Mouse (Mus musculus) limb, embryonic 10.5 days (tissue): ENCODE measurements around the gene Gm15557. TPM values are rescaled to one million over a fixed set of nuclear protein-coding genes. Genes with fewer than 3 reads are reported as not detected.
"Not testable (repeated sequence)": the region's sequence is repeated elsewhere in the genome, so short reads cannot be mapped to it uniquely, and the experiment has no call there.

Experiments used
- DNase-seq: peaks from one replicate; pipeline ENCODE4 v3.0.0-alpha.2; 2017; ENCODE audit warnings: low spot score
- H3K27ac ChIP-seq: fragments of 300-500 bp; sonication (generic); 2 replicates; pipeline ENCODE4 v1.5.1; 2016; ENCODE audit warnings: mild to moderate bottlenecking
- H3K27me3 ChIP-seq: fragments of 300-500 bp; sonication (generic); 2 replicates; pipeline ENCODE4 v1.6.1; 2016; ENCODE audit warnings: low read depth, mild to moderate bottlenecking; ENCODE audit not compliant: poor library complexity, severe bottlenecking
- H3K36me3 ChIP-seq: fragments of 300-500 bp; sonication (generic); 2 replicates; pipeline ENCODE4 v1.6.1; 2016; ENCODE audit warnings: mild to moderate bottlenecking, moderate library complexity
- H3K4me1 ChIP-seq: fragments of 300-500 bp; sonication (generic); 2 replicates; pipeline ENCODE4 v1.6.1; 2016
- H3K4me3 ChIP-seq: fragments of 300-500 bp; sonication (generic); 2 replicates; pipeline ENCODE4 v1.5.1; 2016; ENCODE audit warnings: mild to moderate bottlenecking, moderate library complexity
- H3K9me3 ChIP-seq: fragments of 300-500 bp; sonication (generic); replicated peaks from 2 replicates; pipeline ENCODE4 v1.6.1; 2016; ENCODE audit warnings: mild to moderate bottlenecking
- WGBS: fragments of 180-500 bp; shearing (Covaris S2); methylation state at CpG from one replicate; pipeline ENCODE4 v1.1.7; 2016; 5-methylcytosine and 5-hydroxymethylcytosine counted together
- polyA plus RNA-seq: library from polyadenylated mRNA; unstranded; fragments of >200 nt; fragmentation: Nextera tagmentation; extraction: Ambion mirVana; gene quantifications from 2 replicates; pipeline ENCODE4 v1.2.1, GENCODE M21; 2016

Gene Gm15557
- polyA plus RNA-seq, result 0.13 and 0.18 TPM in 2 replicates

DNA sequence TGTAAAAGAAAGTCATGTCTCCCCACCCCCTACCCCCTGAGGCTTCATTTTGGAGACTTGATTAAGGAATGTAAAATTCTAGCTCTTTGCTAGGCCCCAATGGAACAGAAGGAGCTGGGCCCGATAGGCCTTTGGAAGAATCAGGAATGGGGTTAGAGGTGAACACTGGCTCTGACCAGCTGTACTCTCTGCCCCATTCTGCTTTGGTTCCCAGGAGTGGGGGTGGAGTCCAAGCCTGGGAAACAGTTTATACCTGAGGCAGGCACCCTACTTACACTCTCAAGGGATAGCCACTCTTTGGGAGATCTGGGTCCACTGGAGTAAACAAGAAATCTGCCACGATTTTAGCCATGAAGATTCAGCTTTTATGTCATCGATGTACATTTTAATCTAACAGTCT, at the start of gene Gm15557:
Gene Gm15557, plus strand, starts transcription at position 48 of the 400 bp plus-strand sequence.
- Histone ChIP-seq H3K27me3 (0 out of 2 replicates have a peak, but pooled peaks cover 6% of the 10 kb centered on the region), H3K4me3 (no peak within 1 kb of the TSS), H3K4me1 (peaks cover 48% of the 10 kb centered on the region), H3K36me3 (peaks cover 4% of the 10 kb centered on the region; the same call in 1 of the 2 replicates), H3K9me3 (no peaks in the 10 kb centered on the region), H3K27ac (peak within 1 kb of the TSS; percentile 47)
- 85% methylated on average over 3 of the region's 3 CpGs for WGBS
- DNase-seq, result no peak

DNA sequence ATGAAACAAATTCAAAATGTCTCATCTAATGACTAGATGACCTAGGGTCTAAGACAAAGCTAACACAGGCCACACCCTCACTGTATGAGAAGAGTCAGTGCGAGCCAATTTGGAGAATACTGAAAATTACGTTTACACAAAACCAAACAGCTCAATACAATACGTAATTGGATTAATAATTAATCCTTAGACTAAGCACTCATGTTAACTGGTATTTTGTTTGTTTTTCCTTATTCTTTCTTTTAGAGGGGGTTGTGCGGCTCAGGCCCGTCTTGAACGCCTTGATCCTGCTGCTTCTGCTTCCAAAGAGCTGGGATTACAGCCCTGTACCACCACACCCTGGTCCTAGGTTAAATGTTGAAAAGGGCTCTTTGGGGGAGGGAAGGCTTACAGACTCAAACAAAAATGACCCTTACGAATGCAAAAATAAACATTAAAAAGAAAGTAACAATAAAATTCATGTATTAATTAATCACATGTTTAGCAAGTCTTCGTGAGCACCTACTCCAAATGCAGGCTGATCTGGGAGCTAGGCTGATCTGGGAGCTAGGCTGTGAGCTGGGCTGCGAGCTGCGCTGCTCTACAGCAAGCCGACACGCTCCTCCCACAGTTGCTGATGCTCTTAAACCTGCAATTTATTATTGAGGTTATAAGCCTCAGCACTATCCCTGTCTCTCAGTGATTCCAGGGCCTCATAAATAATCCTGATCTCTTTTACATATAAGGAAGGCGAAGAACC, 46.1 kb upstream of the Gm15557 start:
- Histone ChIP-seq H3K9me3 (no peaks in the 10 kb centered on the region), H3K4me3 (no peak overlapping the region), H3K27me3 (no peaks in the 10 kb centered on the region), H3K4me1 (no peaks in the 10 kb centered on the region), H3K27ac (no peak overlapping the region), H3K36me3 (peaks cover 79% of the 10 kb centered on the region)
- no peak for DNase-seq
- 94% methylated on average over 13 of the region's 13 CpGs for WGBS

DNA sequence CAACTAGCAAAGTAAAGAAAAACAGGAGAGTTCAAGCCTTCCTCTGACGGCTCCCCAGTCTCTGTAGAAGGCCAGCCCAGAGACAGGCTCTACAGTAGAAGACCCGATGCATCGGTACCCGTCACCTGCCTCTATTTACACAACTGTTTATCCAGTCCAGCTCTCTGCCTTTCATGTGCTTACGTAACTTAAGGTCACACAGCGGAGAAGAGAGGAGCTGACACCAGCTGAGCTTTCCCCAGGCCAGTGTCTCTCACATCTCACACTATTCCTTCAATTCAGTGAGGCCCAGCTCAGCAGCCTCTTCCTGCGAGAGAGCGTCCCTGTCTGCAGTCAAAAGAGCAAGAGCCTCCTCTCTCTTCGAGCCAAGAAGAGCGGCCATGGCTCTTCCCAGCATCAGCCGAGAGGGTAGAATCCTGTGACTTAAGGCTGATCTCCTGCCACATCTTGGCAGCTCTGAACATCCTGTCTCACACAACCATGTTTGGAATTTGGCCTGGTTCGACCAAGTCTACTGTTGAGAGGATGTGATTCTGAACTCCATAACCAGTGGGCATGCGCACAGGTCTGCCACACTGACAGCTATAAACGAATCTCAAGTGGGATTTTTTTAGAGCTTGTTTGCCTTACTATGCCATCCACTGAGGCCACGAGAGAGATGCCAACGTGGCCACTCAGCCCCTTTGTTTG, 45.3 kb upstream of the Gm15557 start:
- Histone ChIP-seq H3K9me3 (no peaks in the 10 kb centered on the region), H3K4me3 (no peak overlapping the region), H3K36me3 (peaks cover 81% of the 10 kb centered on the region), H3K27ac (no peak overlapping the region), H3K27me3 (no peaks in the 10 kb centered on the region), H3K4me1 (no peaks in the 10 kb centered on the region)
- DNase-seq, result no peak
- WGBS, result 89% methylated on average over 16 of the region's 16 CpGs

DNA sequence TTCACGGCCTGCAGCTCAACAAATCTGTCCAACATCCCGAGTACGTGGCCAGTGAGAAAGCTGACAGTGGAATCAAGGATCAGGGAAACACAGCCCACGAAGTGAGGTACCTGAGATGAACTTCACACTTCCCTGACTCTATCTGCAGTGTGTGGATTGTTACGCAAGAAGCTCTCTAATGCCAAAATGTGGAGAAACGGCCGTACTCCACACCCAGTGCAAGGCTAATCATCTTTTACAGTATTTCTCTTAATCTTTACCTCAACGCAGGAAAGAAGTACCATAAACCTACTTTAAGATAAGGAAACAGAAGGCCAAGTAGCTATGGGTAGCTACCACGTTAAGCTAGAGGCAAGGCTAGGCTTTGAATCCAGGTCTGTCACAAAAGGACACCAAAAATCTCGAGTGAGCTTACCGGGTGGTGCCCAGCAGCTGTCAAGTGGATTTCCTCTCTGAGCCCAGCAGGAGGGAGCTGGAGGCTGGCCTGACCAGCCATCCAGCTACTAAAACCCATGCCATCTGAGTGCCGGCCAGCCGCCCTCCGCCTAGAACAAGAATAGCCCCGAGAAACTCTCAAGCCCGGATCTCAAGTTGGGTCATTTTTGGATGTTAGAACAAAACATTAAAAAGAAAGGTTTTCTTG, 37.4 kb upstream of the Gm15557 start:
- H3K9me3 ChIP-seq, result no peaks in the 10 kb centered on the region
- no peak overlapping the region for H3K27ac ChIP-seq
- WGBS, result 84% methylated on average over 16 of the region's 16 CpGs
- H3K4me3 ChIP-seq, result no peak overlapping the region
- no peaks in the 10 kb centered on the region for H3K27me3 ChIP-seq
- peaks cover 6% of the 10 kb centered on the region; the same call in 1 of the 2 replicates for H3K4me1 ChIP-seq
- no peak for DNase-seq
- H3K36me3 ChIP-seq, result peaks cover 76% of the 10 kb centered on the region

DNA sequence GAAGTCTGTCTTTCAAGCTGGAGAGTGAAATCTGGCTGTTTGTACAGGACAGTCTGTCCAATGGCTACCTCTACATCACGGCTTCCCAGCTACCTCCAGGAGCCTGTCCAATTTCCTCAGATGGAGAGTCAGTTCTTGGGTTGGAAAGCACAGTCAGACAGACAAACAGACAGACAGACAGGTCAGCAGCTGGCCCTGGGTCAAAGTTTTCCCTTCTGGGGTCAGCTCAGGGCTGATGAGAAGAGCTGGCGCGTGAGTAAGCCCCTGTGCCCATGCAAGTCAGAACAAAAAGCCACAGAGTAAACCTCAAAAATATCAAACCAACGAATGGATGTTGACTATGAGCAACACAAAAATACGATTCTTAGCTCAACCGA, 36.9 kb upstream of the Gm15557 start:
- DNase-seq, result no peak
- Histone ChIP-seq H3K27me3 (no peaks in the 10 kb centered on the region), H3K36me3 (peaks cover 76% of the 10 kb centered on the region), H3K27ac (no peak overlapping the region), H3K4me1 (peaks cover 6% of the 10 kb centered on the region; the same call in 1 of the 2 replicates), H3K4me3 (no peak overlapping the region), H3K9me3 (no peaks in the 10 kb centered on the region)
- 95% methylated on average over 6 of the region's 6 CpGs for WGBS

DNA sequence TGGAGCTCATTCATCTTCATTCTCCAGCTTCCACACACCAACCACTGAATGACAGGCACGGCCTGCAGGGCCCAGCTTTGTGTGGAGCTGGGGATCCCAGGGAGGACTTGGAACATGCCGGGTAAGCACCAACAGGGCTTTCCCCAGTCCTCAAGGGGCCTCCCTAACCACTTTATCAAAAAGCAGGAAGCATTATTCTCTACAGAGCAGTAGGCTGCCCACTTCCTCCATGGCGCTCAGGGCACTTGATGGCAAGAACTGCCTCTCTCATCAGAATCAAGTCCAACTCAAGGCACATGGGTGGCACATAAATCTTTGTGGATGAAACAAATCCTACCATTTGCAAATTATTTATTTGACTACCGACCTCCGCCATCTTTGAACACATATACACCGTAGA, 25.8 kb upstream of the Gm15557 start:
- 95% methylated on average over 6 of the region's 6 CpGs for WGBS
- no peak overlapping the region for H3K4me3 ChIP-seq
- H3K27ac ChIP-seq, result no peak overlapping the region
- H3K27me3 ChIP-seq, result no peaks in the 10 kb centered on the region
- no peaks in the 10 kb centered on the region for H3K9me3 ChIP-seq
- H3K36me3 ChIP-seq, result peaks cover 85% of the 10 kb centered on the region
- no peaks in the 10 kb centered on the region; the same call in 1 of the 2 replicates for H3K4me1 ChIP-seq
- DNase-seq, result no peak

DNA sequence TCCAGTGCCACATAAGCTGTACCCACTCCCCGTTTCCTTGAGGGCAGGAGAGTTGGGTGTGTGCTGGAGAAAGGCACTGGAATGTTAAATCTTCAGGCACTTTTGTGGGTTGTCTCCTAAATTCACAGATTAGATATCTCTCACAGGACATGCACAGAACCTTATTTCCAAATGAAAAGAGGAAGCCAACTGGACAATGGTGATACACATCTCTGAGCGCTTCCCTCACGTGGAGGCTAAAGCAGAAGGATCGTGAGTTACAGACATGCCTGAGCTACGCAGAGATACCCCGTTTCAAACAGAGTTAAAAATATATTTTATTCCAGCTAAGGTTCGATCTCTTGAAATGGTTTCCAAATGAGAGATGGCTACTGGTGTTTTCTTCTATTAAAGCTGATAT, 17.4 kb upstream of the Gm15557 start:
- no peaks in the 10 kb centered on the region for H3K9me3 ChIP-seq
- H3K36me3 ChIP-seq, result peaks cover 62% of the 10 kb centered on the region
- WGBS, result 97% methylated on average over 7 of the region's 7 CpGs
- no peak overlapping the region for H3K4me3 ChIP-seq
- DNase-seq, result no peak
- H3K27me3 ChIP-seq, result no peaks in the 10 kb centered on the region
- no peaks in the 10 kb centered on the region for H3K4me1 ChIP-seq
- no peak overlapping the region for H3K27ac ChIP-seq

DNA sequence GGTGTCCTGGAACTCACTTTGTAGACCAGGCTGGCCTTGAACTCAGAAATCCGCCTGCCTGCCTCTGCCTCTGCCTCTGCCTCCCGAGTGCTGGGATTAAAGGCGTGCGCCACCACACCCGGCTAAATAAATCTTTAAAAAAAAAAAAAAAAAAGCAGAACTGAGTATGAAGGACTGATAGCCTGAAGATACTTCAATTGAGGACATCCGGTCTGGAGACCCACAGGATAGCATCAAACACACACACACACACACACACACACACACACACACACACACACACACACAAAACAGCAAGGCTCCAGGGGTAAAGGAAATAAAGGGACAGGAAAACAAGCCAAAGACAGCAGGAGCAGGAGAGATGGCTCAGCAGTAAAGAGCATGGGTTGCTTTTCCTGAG, 15.3 kb upstream of the Gm15557 start:
- 98% methylated on average over 6 of the region's 6 CpGs for WGBS
- H3K9me3 ChIP-seq, H3K27ac ChIP-seq, H3K27me3 ChIP-seq, DNase-seq, H3K4me3 ChIP-seq: not testable (repeated sequence)
- H3K4me1 ChIP-seq, result peaks cover 16% of the 10 kb centered on the region
- peaks cover 46% of the 10 kb centered on the region for H3K36me3 ChIP-seq

DNA sequence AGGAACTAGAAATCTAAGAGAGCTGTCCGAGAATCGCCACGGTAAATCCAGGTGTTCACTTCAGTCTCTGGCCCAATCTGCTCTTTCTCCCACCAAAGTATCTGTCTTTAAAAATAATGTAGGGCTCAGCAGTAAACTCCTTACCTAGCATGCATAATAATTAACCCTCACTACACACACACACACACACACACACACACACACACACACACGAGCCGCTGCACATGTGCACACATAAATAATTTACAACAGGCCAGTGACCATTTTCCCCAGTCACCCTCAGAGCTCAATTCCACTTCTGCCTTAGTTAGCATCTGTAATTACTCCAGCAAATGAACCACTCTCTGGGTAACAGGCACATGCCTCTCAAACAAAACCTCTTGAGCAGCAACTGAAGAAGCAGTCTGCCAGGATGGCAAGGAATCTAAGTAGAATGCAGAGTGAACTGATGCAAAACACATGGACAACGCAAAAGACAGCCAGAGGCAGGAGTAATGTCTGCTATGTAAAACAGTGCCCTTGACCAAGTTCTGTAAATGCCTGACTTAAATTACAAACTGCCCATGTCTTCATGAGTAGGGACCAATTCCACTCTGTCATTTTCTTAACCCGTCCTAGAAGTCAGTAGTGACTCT, 11.7 kb upstream of the Gm15557 start:
- Histone ChIP-seq H3K27me3 (no peaks in the 10 kb centered on the region), H3K36me3 (peaks cover 21% of the 10 kb centered on the region), H3K4me1 (peaks cover 24% of the 10 kb centered on the region), H3K4me3 (peak overlapping the region; percentile 78), H3K9me3 (no peaks in the 10 kb centered on the region), H3K27ac (peak overlapping the region; percentile 93)
- WGBS, result 71% methylated on average over 7 of the region's 7 CpGs
- DNase-seq, result no peak

DNA sequence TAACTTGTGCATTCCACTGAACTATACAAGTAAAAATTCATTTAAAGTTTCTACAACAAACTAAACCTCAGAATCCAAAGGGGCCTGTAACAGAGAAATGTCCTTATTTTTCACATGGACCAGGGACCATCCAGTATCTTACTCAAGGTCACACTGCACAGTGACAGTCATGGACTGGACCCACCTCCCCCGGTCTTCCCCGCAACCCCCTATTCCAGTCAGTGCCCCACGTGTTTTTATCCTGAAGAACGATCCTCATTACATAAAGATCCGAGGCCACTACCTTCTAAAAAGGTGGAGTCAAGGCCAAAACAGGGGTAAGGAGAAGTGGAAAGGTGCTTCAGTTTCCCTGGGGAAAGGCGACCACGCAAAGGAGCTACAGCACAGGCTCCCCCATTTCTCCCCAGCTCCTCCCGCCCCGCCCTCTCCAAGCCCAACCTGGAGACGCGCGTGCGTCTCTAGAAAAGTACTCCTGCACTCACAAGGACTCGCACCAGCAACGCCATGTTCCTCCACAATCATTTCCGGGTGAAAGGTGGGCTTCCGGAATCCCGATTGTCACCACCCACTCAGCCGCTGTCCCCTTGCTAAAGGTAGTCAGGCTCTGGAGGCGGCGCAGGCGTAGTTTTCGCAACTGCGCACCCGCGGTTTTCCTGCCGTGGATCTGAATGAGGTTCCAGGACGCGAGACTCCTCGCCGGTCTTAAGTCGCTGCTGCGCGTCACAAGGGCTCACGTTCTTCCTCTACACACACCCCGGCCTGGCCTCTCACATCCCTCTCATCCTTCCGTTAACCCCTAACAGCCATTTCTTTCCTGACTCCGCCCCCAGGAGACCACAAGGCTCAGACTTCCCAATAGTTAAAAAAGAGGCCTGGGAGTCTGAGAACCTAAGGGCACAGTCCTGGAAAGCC, 10.7 kb upstream of the Gm15557 start, which contains the start of gene Uqcc1:
Gene Uqcc1, minus strand, starts transcription at position 780 of the 912 bp plus-strand sequence.
- peak; percentile 92 for DNase-seq
- peak within 1 kb of the TSS; percentile 78 for H3K4me3 ChIP-seq
- peaks cover 24% of the 10 kb centered on the region for H3K4me1 ChIP-seq
- no peaks in the 10 kb centered on the region for H3K27me3 ChIP-seq
- H3K36me3 ChIP-seq, result peaks cover 12% of the 10 kb centered on the region
- peak within 1 kb of the TSS; percentile 93 for H3K27ac ChIP-seq
- H3K9me3 ChIP-seq, result no peaks in the 10 kb centered on the region
- 1% methylated on average over 38 of the region's 38 CpGs for WGBS

DNA sequence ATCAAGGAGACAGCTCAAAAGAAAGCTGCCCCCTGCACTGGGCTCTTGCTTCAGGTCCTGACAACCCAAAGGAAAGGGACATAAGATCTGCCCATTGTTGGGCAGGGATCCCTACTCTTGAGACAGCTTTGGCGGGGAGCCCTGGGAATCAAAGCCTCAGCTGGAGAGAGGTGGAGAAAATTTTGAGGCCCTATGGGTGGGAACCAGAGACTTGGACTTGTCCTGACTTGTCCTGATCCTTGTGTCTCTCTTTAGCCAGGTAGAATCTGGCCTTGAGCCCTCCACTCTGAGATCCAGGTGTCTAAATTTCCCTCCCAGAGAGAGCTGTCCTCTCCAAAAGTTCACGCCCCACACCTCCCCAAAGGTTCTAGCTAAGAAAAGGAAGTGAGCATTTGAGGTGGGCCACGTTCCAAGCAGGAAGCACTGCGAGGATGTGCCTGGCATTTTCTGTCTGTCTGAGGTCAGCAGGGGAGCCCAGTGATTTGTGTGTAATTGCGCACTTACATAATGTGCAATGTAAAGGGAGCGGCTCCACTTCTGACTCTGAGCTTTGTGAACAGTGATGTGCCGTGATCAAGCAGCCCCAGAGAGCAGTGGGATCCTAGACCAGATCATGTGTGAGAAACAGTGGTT, 515 bp upstream of the Gm15557 start:
- peak overlapping the region; percentile 37 for H3K27ac ChIP-seq
- H3K4me1 ChIP-seq, result peaks cover 42% of the 10 kb centered on the region
- DNase-seq, result no peak
- no peak overlapping the region for H3K4me3 ChIP-seq
- WGBS, result 83% methylated on average over 7 of the region's 7 CpGs
- H3K36me3 ChIP-seq, result peaks cover 4% of the 10 kb centered on the region; the same call in 1 of the 2 replicates
- 0 out of 2 replicates have a peak, but pooled peaks cover 6% of the 10 kb centered on the region for H3K27me3 ChIP-seq
- H3K9me3 ChIP-seq, result no peaks in the 10 kb centered on the region
